Mouse (Mus musculus) kidney, adult 2 months (tissue): Measurements from ENCODE around the gene Lbr.

Experiments used
- CTCF ChIP-seq: fragments of 200-500 bp; conservative IDR thresholded peaks from 2 replicates; pipeline ENCODE4 v1.5.1; 2011; ENCODE audit warnings: low read depth, mild to moderate bottlenecking, control low read depth, low read length, moderate library complexity, mixed read lengths; ENCODE audit not compliant: insufficient read depth, insufficient read length
- POLR2A ChIP-seq: fragments of 200-500 bp; IDR thresholded peaks from one replicate; pipeline ENCODE4 v1.6.1; 2011; ENCODE audit warnings: low read depth, low read length, control low read depth

DNA sequence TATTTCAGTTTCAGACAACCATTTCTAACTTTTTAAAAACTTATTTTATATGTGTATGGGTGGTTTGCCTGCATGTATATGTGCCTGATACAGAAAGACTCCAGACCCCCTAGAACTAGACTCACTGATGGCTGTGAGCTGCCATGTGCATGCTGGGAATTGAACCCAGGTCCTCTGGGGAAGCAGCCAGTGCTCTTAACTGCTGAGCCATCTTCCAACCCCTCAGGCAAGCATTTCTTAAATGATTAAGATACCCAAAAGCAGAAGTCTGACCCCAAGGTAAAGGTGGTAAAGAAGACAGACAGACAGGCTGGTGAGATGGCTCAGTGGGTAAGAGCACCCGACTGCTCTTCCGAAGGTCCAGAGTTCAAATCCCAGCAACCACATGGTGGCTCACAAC lies 12.0 kb upstream of the Lbr start:
- no peak for TF ChIP-seq POLR2A
- no peak for TF ChIP-seq CTCF
